Mouse (Mus musculus) thymus, postnatal 25 days (tissue): ENCODE measurements around the gene Ube2c.
A peak's percentile ranks its signal among the peaks of the same experiment; 100 is the strongest.

Experiments
- DNase-seq: peaks from one replicate; pipeline ENCODE4 v3.0.0; 2022

Ube2c gene

DNA sequence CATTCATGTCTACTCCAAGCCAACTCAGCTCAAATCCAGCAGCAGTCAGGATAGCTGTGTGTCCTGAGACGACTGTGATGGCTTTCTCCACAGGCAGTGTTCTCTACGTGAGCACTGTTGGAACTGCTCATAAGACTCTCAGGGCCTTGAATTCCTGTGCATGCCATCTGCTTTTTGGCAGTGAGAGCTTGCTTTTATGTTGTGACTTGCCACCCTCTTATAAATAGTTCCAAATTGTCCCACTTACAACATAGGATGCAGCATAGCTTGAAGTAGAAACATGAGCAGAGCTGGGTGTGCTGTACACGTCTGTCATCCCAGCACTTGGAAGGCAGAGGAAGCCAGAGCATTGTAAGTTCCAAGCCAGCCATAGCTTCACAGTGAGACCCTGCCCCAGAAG lies 3.9 kb upstream of the Ube2c start:
- no peak for DNase-seq

DNA sequence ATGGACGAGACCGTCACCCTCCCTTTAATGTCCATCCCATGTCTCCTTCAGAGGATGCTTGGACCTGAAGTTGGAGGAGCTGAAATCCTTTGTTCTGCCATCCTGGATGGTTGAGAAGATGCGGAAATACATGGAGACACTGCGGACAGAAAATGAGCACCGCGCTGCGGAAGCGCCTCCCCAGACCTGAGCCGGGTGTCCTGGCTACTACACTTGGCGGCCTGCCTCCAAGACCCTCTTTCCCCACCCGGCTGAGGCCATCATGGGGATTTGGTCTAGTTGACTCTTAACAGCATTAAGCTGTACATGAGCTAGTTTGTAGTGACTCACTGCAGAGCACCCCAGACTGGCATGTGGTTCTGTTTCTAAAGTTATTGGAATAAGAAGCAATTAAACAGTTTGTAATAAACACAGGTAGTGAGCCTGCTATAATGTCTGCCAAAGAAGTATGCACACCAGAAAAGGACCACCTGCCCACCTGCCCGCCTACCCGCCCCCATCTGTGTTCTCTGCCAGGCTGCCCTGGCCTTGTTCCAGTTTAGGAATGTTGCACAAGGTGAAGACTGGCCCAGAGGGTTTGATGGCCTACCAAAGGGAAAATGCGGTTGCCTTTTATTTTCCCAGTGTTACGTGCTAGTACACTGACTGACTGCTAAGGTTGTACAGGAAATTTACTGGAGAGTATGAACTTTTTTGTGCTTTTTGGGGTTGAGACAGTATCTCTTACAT lies 1.7 kb upstream of the Ube2c start:
- DNase-seq, result no peak

DNA sequence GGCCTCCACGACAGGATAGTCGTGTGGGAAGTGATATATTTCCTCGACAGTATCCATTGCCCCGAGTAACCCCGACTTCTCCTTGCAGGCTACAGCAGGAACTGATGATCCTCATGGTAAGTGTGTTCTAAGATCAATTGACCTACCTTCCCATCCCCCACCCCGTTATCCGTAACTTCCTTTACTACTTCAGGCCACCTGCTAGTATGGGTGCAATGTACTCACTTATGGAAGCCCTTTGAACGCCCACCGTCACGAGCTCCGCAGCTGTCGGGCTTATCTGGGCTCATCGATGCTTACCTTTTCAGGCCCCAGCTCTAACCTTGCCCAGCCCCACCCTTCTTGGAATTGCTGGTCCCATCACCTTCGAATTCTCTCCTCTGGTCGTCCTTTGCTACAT lies 581 bp downstream of the Ube2c start:
- DNase-seq, result no peak

DNA sequence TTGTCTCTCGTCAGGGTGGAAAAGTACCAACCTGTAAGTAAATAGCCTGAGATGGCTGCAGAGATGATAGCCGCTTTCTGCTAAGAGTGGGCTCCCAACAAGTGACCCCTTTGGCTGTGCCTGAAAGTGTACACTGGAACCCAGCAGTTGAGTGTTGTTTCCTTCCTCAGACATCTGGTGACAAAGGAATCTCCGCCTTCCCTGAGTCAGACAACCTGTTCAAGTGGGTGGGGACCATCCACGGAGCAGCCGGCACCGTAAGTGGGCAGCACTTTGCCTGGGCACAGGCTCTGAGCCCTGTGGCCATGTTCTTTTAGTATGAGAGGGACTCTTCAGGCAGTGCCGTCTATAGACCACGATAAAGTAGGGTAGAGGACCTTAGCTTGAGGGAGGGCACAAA lies 1.4 kb downstream of the Ube2c start:
- DNase-seq, result no peak

DNA sequence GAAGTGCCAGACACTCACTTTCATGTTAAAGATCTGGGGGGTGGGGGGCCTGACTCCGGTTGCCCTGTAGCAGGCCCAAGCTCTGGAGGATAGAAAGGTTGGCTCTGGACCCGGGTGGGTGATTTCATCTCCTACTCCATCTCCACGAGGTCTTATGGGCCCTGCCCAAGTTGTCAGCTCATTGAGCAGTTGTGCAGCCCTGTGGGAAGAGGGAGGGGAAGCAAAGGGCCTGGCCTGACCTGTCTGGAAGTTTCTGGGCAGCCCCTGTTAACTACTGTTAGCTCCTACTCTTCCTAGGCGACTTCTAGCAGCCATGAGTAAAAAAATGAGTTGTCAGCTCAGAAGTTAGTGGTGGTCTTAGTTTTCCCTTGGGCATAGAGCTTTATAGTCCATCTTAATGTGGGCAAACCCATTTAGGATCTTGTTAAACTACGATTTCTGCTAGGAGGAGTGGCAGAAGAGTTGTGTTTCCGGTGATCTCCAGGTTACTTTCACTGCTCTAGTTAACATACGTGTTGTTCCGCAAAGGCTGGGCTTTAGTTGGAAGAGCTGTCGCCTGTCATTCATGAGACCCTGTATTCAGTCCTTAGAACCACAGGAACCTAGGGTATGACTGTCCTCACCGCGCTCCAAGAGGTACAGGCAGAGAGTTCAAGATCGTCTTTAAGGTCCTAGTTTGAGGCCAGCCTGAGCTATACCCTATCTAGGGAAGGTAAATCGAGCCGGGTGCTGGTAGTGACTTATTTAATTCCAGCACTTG lies 3.7 kb downstream of the Ube2c start:
- DNase-seq, result no peak

DNA sequence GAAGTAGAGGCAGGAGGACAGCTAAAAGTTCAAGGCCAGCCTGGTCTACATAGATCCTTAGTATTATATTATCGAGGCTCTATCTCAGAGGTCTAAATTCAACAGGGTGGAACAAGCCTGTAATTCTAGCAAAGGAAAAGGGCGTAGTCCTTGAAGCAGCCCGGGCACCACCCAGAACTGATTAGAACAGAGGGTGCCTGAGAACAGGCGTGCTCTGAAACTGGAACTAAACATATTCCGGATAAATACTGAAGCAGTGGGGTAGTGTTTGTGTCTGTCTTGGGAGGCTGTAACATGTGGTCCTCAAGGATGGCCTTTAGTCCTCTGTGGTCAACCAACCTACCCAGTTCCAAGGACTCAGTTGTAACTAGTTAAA lies 4.3 kb downstream of the Ube2c start:
- no peak for DNase-seq

DNA sequence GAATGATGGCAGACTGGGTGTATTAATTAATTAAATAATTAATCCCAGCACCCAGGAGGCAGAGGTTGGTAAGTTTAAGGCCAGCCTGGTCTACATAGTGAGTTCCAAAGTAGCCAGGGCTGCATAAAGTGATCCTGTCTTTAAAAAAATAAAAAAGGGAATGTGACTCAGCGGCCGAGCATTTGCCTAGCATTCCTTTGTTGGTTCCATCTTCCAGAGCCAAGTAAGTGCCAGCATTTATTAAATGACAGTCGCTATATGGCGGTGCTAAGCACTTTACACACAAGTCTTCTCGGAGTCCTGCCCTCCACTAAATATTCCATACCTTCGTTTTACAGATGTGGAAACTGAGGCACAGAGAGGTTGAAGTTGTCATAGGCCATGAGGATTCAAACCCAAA lies 6.4 kb downstream of the Ube2c start:
- DNase-seq, result no peak

DNA sequence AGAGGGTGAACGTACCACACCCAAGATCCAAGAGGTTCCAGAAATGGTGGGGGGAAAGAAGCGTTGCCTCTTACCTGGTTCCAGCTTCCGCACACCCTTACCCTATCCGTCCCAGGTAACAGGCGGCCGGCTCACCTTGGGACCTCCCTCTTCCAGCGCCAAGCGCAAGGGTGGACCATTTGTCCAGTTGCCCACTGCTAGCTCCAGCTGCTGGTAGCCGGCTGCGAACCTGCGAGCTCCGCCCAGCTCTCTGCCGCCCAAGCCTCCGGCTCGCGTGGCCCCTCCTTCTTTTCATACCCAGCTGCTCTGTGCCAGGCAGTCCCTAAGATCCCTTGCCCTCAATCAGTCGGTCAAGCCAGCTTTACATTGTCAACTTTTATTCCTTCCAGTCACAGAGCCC lies 7.1 kb downstream of the Ube2c start:
- no peak for DNase-seq

GRCm38 (mm10) chr2:164777246-164778014 lies 7.7 kb downstream of the Ube2c start:
- no peak for DNase-seq

- no peak for DNase-seq
Observed at GRCm38 (mm10) chr2:164778015-164778287, 8.3 kb downstream of the Ube2c start.

DNA sequence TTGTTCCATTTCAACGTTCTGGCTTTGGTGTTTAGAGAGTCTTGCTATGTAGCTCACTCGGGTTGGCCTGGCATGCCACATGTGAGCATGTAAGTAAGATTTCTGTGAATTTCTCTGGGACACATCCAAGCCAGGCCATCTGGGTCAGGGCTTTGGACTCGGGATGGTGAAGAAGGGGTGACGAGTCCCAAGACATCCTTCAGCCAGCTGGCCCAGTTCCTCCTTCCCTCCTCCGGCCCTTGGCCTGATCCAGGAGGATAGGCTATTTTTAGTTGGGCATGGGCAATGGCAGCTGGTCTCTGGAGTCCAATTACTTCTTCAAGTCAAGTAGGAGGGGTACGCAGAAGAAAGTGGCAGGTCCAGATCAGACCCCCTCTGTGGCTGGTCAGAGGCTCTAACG lies 9.1 kb downstream of the Ube2c start:
- DNase-seq, result no peak

DNA sequence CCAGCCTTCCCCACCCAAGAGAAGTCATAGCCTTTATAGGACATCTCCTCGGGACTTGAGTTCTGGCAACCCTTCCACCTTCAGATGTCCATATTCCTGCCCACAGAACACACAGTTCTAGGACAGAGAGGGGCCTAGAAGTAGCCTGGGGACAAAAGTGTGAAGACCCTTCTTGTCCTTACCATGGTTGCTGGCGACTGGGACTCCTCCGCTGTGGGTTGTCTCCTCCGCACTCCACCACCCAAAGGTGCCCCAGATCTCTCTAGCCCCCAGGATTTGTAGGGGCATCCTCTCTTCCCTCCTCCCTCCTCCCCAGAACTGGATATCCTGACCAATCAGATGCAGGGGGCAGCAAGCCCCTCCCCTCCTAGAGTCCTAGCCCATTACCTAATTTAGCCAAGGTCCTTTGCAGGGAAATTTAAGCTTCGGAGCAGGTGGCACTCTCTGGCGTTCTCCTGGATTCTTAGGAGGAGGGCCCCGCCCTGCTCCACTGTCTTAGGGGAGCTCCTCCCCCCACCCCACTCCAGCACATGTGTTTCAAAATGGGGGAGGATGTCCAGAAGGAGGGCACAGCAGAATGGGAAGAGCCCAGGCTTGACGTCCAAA lies 9.9 kb downstream of the Ube2c start, which contains the start of gene Tnnc2:
TSS of gene Tnnc2 (minus strand) at position 487 of the 606 bp plus-strand sequence.
- DNase-seq, result no peak

- DNase-seq, result no peak
Observed at GRCm38 (mm10) chr2:164781876-164782275, 12.2 kb downstream of the Ube2c start.

DNA sequence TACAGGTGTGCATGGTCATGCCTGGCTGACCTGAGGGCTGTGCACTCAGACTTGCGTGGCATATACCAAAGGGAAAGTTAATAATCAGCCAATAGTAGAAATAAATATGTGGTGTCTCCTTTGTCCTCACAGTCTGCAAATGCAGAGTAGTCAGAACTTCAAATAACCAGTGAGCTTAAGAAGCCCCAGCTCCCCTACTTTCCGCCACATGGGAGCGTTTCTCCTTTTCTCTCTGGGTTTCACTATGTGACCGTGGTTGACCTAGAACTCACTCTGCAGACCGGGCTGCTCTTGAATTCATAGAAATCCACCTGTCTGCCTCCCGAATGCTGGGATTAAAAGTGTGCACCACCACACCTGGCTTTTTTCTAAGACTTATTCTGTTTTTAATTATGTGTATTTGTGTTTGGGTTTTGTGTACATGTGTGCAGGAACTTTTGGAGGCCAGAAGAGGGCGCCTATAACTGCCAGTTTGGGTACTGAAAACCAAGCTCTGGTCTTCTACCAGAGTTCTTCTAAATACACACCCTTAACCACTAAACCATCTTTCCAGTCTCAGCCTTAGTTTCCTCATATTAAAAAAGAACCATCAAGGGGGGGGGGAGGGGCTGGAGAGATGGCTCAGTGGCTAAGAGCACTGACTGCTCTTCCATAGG lies 14.4 kb downstream of the Ube2c start:
- no peak for DNase-seq

GRCm38 (mm10) chr2:164784869-164785420 lies 15.2 kb downstream of the Ube2c start:
- DNase-seq, result no peak

- DNase-seq, result peak; percentile 69
Observed at GRCm38 (mm10) chr2:164785481-164786387, 16.0 kb downstream of the Ube2c start, which contains the start of gene Snx21. TSS of gene Snx21 (plus strand) at chr2:164785823.

DNA sequence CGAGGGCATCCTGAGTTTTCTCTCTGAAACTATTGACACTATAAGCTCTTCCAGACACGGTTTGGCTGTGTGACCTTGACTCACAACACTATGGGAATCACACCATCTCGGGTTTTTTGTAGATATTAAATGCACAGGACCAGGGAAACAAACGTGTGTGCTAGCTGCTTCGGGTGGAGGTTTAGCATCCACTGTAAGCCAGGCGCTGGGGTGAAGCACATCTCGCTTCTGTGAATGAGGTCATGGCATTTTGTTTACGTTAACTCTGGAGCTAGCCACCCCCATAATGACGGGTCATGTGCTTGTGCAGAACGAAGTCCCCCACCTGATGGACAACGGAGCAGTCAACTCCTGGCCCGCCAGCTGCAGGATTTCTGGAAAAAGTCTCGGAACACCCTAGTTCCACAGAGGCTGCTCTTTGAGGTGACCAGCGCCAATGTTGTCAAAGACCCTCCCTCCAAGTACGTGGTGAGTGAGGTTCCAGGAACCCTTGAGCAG lies 16.7 kb downstream of the Ube2c start:
- DNase-seq, result no peak

DNA sequence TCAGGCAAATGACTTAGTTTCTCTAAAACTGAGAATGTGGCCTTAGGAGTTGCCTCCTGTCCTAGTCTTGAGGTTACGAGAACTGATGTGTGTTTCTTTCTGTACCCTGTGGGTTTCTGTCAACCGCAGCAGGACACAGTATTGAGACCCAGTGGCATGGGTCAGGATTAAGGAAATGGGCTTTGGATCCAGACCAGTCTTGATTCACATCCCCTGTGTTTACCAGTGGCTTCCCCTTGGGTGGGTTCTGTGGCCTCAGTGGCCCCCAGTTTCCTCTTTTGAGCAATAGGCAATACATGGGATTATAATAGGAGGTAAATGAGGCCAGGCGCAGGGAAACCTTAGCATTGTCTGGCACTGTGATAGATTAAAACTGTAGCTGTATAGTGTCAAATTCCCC lies 17.3 kb downstream of the Ube2c start:
- DNase-seq, result no peak

GRCm38 (mm10) chr2:164787779-164788178 lies 18.1 kb downstream of the Ube2c start:
- no peak for DNase-seq

DNA sequence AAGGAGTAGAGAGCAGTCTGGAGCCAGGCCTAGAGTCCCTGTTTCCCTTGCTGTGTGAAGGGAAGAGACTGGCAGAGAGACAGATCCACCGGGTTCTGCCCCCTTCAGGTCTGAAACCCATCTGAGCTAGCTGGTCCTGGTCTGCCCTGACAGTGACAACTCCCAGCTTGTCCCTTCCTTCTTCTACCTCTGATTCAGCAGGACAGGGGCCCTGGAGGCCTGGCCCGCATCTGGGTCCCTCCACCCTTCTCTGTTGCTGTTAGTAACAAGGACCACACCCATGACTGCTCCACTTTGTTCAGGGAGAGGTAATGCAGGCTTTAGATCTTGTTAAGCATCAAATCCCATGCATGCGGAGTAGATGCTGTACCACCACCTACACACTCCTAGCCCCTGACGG lies 18.7 kb downstream of the Ube2c start:
- DNase-seq, result no peak

- no peak for DNase-seq
Observed at GRCm38 (mm10) chr2:164790451-164790850, 20.8 kb downstream of the Ube2c start.
